Mouse (Mus musculus): Measurements from ENCODE around the gene Ppp2r5c. TPM values are rescaled to one million over a fixed set of nuclear protein-coding genes. Genes with fewer than 3 reads are reported as not detected.

Gene Ppp2r5c
- polyA plus RNA-seq, 1 experiment from 2014 or later = 102 TPM

- DNase-seq (ENCODE audit: low spot score) (no peak), ATAC-seq (no peak)
- Histone ChIP-seq H3K9ac (replicated peaks; ENCODE audit: low read depth) (no peak overlapping the region), H3K27me3 (replicated peaks; ENCODE audit: insufficient read depth, low read length) (no peaks in the 10 kb centered on the region), H3K4me3 (ENCODE audit: low read depth, low read length) (no peak overlapping the region), H3K27ac (ENCODE audit: low read length) (no peak overlapping the region), H3K9me3 (ENCODE audit: low read length) (no peaks in the 10 kb centered on the region), H3K36me3 (ENCODE audit: insufficient read depth, low read length) (peaks cover 11% of the 10 kb centered on the region; the same call in 1 of the 2 replicates), H3K4me2 (replicated peaks; ENCODE audit: low read depth, low read length) (no peak overlapping the region), H3K4me1 (ENCODE audit: insufficient read depth, low read depth, low read length) (0 out of 2 replicates have a peak, but pooled peaks cover 2% of the 10 kb centered on the region)
- 80% methylated on average over 5 of the region's 5 CpGs for WGBS
- TF ChIP-seq EP300 (IDR thresholded peaks at IDR 0.05) (no peak), CTCF (IDR thresholded peaks at IDR 0.05) (no peak)
These were observed 76.6 kb downstream of the Ppp2r5c start for GRCm38 (mm10) chr12:110523526-110523925.

- Histone ChIP-seq H3K27ac (ENCODE audit: low read length) (no peak overlapping the region), H3K36me3 (ENCODE audit: insufficient read depth, low read length) (no peaks in the 10 kb centered on the region), H3K4me3 (ENCODE audit: low read depth, low read length) (no peak overlapping the region), H3K27me3 (replicated peaks; ENCODE audit: insufficient read depth, low read length) (no peaks in the 10 kb centered on the region), H3K4me1 (ENCODE audit: insufficient read depth, low read depth, low read length) (no peaks in the 10 kb centered on the region), H3K9ac (replicated peaks; ENCODE audit: low read depth) (no peak overlapping the region), H3K4me2 (replicated peaks; ENCODE audit: low read depth, low read length) (no peak overlapping the region), H3K9me3 (ENCODE audit: low read length) (no peaks in the 10 kb centered on the region)
- ATAC-seq = no peak
- TF ChIP-seq CTCF (IDR thresholded peaks at IDR 0.05) = no peak
- no peak for TF ChIP-seq EP300 (IDR thresholded peaks at IDR 0.05)
- WGBS = 92% methylated on average over 6 of the region's 6 CpGs
- no peak for DNase-seq (ENCODE audit: low spot score)
These were observed 85.8 kb downstream of the Ppp2r5c start for GRCm38 (mm10) chr12:110532711-110533110.

GRCm38 (mm10) chr12:110533151-110533550 is 86.2 kb downstream of the Ppp2r5c start:
- no peaks in the 10 kb centered on the region for H3K27me3 ChIP-seq (replicated peaks; ENCODE audit: insufficient read depth, low read length)
- H3K36me3 ChIP-seq (ENCODE audit: insufficient read depth, low read length) = no peaks in the 10 kb centered on the region
- no peaks in the 10 kb centered on the region for H3K4me1 ChIP-seq (ENCODE audit: insufficient read depth, low read depth, low read length)
- no peak overlapping the region for H3K9ac ChIP-seq (replicated peaks; ENCODE audit: low read depth)
- WGBS = 87% methylated on average over 2 of the region's 2 CpGs
- H3K4me3 ChIP-seq (ENCODE audit: low read depth, low read length) = no peak overlapping the region
- no peak overlapping the region for H3K4me2 ChIP-seq (replicated peaks; ENCODE audit: low read depth, low read length)
- H3K27ac ChIP-seq (ENCODE audit: low read length) = no peak overlapping the region
- DNase-seq (ENCODE audit: low spot score) (no peak), ATAC-seq (no peak)
- H3K9me3 ChIP-seq (ENCODE audit: low read length) = no peaks in the 10 kb centered on the region
- no peak for TF ChIP-seq EP300 (IDR thresholded peaks at IDR 0.05)
- TF ChIP-seq CTCF (IDR thresholded peaks at IDR 0.05) = no peak

- DNase-seq (ENCODE audit: low spot score) (no peak), ATAC-seq (no peak)
- no peak overlapping the region for H3K4me2 ChIP-seq (replicated peaks; ENCODE audit: low read depth, low read length)
- H3K27ac ChIP-seq (ENCODE audit: low read length) = no peak overlapping the region
- no peaks in the 10 kb centered on the region for H3K36me3 ChIP-seq (ENCODE audit: insufficient read depth, low read length)
- H3K9ac ChIP-seq (replicated peaks; ENCODE audit: low read depth) = no peak overlapping the region
- H3K4me1 ChIP-seq (ENCODE audit: insufficient read depth, low read depth, low read length) = no peaks in the 10 kb centered on the region
- H3K4me3 ChIP-seq (ENCODE audit: low read depth, low read length) = no peak overlapping the region
- WGBS = 67% methylated on average over 3 of the region's 3 CpGs
- H3K9me3 ChIP-seq (ENCODE audit: low read length) = no peaks in the 10 kb centered on the region
- TF ChIP-seq CTCF (IDR thresholded peaks at IDR 0.05) (no peak), EP300 (IDR thresholded peaks at IDR 0.05) (no peak)
- no peaks in the 10 kb centered on the region for H3K27me3 ChIP-seq (replicated peaks; ENCODE audit: insufficient read depth, low read length)
These were observed 86.9 kb downstream of the Ppp2r5c start for GRCm38 (mm10) chr12:110533832-110534231.

- no peak overlapping the region for H3K4me3 ChIP-seq (ENCODE audit: low read depth, low read length)
- no peaks in the 10 kb centered on the region for H3K36me3 ChIP-seq (ENCODE audit: insufficient read depth, low read length)
- ATAC-seq (no peak), DNase-seq (ENCODE audit: low spot score) (no peak)
- H3K27ac ChIP-seq (ENCODE audit: low read length) = no peak overlapping the region
- H3K4me2 ChIP-seq (replicated peaks; ENCODE audit: low read depth, low read length) = no peak overlapping the region
- no peaks in the 10 kb centered on the region for H3K9me3 ChIP-seq (ENCODE audit: low read length)
- H3K27me3 ChIP-seq (replicated peaks; ENCODE audit: insufficient read depth, low read length) = no peaks in the 10 kb centered on the region
- H3K4me1 ChIP-seq (ENCODE audit: insufficient read depth, low read depth, low read length) = no peaks in the 10 kb centered on the region
- H3K9ac ChIP-seq (replicated peaks; ENCODE audit: low read depth) = no peak overlapping the region
- WGBS = 89% methylated on average over 5 of the region's 5 CpGs
- no peak for TF ChIP-seq EP300 (IDR thresholded peaks at IDR 0.05)
- no peak for TF ChIP-seq CTCF (IDR thresholded peaks at IDR 0.05)
These were observed 88.4 kb downstream of the Ppp2r5c start for GRCm38 (mm10) chr12:110535361-110535760.

- H3K36me3 ChIP-seq (ENCODE audit: insufficient read depth, low read length) = no peaks in the 10 kb centered on the region
- H3K4me1 ChIP-seq (ENCODE audit: insufficient read depth, low read depth, low read length) = no peaks in the 10 kb centered on the region
- no peaks in the 10 kb centered on the region for H3K9me3 ChIP-seq (ENCODE audit: low read length)
- no peaks in the 10 kb centered on the region for H3K27me3 ChIP-seq (replicated peaks; ENCODE audit: insufficient read depth, low read length)
- H3K9ac ChIP-seq (replicated peaks; ENCODE audit: low read depth) = no peak overlapping the region
- no peak for TF ChIP-seq EP300 (IDR thresholded peaks at IDR 0.05)
- TF ChIP-seq CTCF (IDR thresholded peaks at IDR 0.05) = no peak
- no peak overlapping the region for H3K4me3 ChIP-seq (ENCODE audit: low read depth, low read length)
- DNase-seq (ENCODE audit: low spot score) (no peak), ATAC-seq (no peak)
- WGBS = 90% methylated on average over 8 of the region's 8 CpGs
- H3K4me2 ChIP-seq (replicated peaks; ENCODE audit: low read depth, low read length) = no peak overlapping the region
- no peak overlapping the region for H3K27ac ChIP-seq (ENCODE audit: low read length)
These were observed 90.8 kb downstream of the Ppp2r5c start for GRCm38 (mm10) chr12:110537751-110538150.

GRCm38 (mm10) chr12:110539346-110539745 is 92.4 kb downstream of the Ppp2r5c start:
- Histone ChIP-seq H3K27ac (ENCODE audit: low read length) (no peak overlapping the region), H3K4me2 (replicated peaks; ENCODE audit: low read depth, low read length) (no peak overlapping the region), H3K9me3 (ENCODE audit: low read length) (no peaks in the 10 kb centered on the region), H3K36me3 (ENCODE audit: insufficient read depth, low read length) (no peaks in the 10 kb centered on the region), H3K4me3 (ENCODE audit: low read depth, low read length) (no peak overlapping the region), H3K27me3 (replicated peaks; ENCODE audit: insufficient read depth, low read length) (no peaks in the 10 kb centered on the region), H3K4me1 (ENCODE audit: insufficient read depth, low read depth, low read length) (no peaks in the 10 kb centered on the region), H3K9ac (replicated peaks; ENCODE audit: low read depth) (no peak overlapping the region)
- ATAC-seq (peak; percentile 66), DNase-seq (ENCODE audit: low spot score) (peak; percentile 28)
- TF ChIP-seq EP300 (IDR thresholded peaks at IDR 0.05) (no peak), CTCF (IDR thresholded peaks at IDR 0.05) (no peak)
- WGBS = 76% methylated on average over 10 of the region's 10 CpGs
